Mouse (Mus musculus): ENCODE results near the gene Dapp1. TPM values are rescaled to one million over a fixed set of nuclear protein-coding genes. Genes with fewer than 3 reads are reported as not detected.
A peak's percentile ranks its signal among the peaks of the same experiment; 100 is the strongest.
"Not testable (repeated sequence)": the region's sequence is repeated elsewhere in the genome, so short reads cannot be mapped to it uniquely, and the experiment has no call there.

Dapp1 gene
- polyA plus RNA-seq, 1 experiment from 2014 or later = 10.3 TPM

DNA sequence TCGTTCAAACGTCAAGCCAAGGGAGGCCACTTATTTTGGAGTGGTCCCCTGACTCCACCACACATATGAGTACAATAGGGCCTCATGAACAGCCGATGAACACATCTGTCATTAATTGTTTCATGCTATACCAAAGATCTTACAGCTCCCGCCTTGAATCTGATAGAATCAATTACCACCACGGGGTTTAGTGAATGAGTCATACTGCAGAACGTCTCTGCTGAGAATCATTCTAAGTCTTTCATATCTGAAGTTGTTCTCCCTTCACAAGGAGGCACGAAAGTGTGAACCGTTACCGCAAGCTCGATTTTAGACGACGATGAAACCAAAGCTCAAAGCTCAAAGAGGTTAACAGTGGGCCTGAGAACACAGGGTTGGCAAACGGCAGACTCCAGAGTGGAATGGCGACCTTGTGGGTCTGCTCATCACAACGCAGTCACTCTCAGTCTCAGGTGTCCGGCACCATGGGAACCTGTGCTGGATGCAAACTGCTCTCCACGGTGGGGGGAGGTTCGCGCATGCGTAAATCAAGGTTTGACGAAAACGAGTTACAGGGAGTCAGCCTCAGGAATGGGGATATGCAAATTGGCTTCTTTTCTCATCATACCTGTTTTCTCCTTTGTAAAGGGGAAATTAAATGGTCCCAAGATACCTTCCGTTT, 27.0 kb downstream of the Dapp1 start:
- Histone ChIP-seq H3K4me3 (ENCODE audit: low read depth, low read length) (no peak overlapping the region), H3K27me3 (ENCODE audit: insufficient read depth, low read length) (no peaks in the 10 kb centered on the region), H3K4me1 (ENCODE audit: insufficient read depth) (peaks cover 79% of the 10 kb centered on the region), H3K36me3 (replicated peaks; ENCODE audit: insufficient read depth, low read length) (peaks cover 10% of the 10 kb centered on the region), H3K4me2 (ENCODE audit: low read depth, low read length) (no peak overlapping the region), H3K27ac (ENCODE audit: low read depth) (peak overlapping the region; percentile 78), H3K9ac (replicated peaks) (no peak overlapping the region), H3K9me3 (ENCODE audit: low read length) (no peaks in the 10 kb centered on the region)
- TF ChIP-seq EP300 (IDR thresholded peaks at IDR 0.05; ENCODE audit: low read depth) (no peak), CTCF (IDR thresholded peaks at IDR 0.05; ENCODE audit: low read depth) (no peak)
- DNase-seq = no peak
- no peak for ATAC-seq
- WGBS (ENCODE audit: insufficient replicate concordance) = 65% methylated on average over 23 of the region's 23 CpGs

DNA sequence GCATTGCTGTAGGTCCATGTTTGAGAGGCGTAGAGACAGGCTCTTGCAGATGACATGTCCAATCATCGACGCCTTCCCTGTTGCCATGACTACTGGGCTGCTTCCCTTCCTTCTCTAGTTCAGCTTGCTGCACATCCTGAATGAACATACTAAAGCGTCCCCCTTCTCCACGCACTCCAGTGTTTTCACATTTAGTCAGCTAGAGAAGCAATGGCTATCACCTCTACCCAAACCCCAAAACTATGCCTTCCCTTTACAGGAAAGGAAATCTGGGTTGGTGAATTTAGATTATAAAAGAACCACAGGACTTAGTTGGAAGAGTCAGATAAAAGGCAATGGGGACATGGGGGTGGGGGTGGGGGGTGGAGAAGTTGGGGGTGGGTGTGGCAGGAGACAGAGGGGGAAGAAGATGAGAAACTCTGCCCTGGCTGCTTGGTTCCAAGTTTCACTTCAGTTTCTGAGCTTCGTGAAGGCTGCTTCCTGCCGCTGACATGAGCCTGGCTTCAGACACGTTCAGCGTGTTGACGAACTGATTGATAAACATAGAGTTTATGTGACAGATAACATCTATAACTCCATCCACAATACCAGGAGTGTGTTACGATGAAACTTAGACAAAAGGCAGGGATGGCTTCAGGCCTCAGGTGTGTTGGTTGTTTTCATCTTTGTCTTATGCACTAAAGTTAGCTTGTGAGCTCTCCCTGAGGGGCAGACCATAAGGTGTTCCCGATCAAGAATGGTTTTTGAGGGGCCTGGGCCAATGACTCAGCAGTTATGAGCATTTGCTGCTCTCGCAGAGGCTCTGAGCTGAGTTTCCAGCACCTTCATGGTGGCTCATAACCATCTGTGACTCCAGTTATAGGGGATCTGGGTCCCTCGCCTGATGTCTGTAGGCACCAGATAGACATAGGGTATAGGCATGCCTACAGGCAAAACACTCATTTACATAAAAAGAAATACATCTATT, 28.1 kb downstream of the Dapp1 start:
- Histone ChIP-seq H3K9me3 (ENCODE audit: low read length) (no peaks in the 10 kb centered on the region), H3K4me2 (ENCODE audit: low read depth, low read length) (peak overlapping the region; percentile 52), H3K9ac (replicated peaks) (no peak overlapping the region), H3K27me3 (ENCODE audit: insufficient read depth, low read length) (no peaks in the 10 kb centered on the region), H3K27ac (ENCODE audit: low read depth) (peak overlapping the region; percentile 78), H3K36me3 (replicated peaks; ENCODE audit: insufficient read depth, low read length) (peaks cover 22% of the 10 kb centered on the region), H3K4me1 (ENCODE audit: insufficient read depth) (peaks cover 85% of the 10 kb centered on the region), H3K4me3 (ENCODE audit: low read depth, low read length) (no peak overlapping the region)
- TF ChIP-seq CTCF (IDR thresholded peaks at IDR 0.05; ENCODE audit: low read depth) = no peak
- peak; percentile 60; the same call in 1 of the 2 replicates for TF ChIP-seq EP300 (IDR thresholded peaks at IDR 0.05; ENCODE audit: low read depth)
- ATAC-seq (peak; percentile 50), DNase-seq (peak; percentile 67)
- WGBS (ENCODE audit: insufficient replicate concordance) = 19% methylated on average over 14 of the region's 14 CpGs

DNA sequence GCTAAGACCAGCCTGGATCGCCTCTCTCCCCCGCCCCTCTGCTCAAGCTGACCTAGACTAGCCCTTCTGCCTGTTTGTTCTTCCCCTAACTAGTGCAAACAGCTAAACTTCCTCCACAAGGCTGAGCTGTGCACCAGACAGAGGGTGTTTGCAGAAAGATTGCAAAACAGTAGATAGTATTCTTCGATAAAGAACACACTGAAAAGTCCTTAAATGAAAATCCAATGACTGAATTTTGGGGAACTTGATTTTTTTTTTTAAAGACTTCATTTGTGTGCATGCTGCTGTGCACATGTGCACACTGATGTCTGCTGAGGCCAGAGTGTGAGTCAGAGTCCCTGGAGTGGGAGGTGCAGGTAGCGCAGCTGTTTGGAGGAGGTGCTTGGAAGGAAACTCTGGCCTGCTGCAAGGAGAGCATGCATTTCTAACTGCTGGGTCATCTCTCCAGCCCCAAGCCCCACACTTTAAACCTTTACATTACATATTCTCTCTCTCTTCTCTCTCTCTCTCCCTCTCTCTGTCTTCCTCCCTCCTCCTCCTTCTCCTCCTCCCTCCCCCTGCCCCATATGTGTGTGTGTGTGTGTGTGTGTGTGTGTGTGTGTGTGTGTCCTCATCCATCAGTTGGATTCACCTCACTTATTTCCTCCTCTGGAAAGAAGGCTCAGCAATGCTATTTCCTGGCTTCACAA, 29.0 kb downstream of the Dapp1 start:
- WGBS (ENCODE audit: insufficient replicate concordance) = 25% methylated on average over 4 of the region's 4 CpGs
- peak; percentile 68 for ATAC-seq

DNA sequence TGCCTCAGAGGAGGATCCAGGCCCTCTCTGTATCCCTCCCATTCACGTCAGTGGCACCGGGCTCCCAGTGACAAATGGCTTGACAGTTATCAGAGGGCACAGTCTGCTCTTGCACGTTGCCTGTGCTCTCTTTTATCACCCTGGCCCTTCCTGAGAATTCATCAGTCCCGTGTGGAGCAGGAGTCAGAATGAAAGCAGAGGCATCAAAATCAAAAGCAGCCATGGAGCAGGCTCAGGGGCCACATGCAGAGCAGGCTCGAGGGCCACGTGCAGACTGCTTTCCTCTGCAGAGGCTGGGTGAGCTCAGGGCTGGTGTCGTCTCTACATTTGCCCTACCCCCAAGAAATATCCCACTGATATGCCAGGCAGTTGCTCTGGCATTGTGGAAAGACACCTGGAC, 29.5 kb downstream of the Dapp1 start:
- peaks cover 85% of the 10 kb centered on the region for H3K4me1 ChIP-seq (ENCODE audit: insufficient read depth)
- TF ChIP-seq EP300 (IDR thresholded peaks at IDR 0.05; ENCODE audit: low read depth) (peak; percentile 37; the same call in 1 of the 2 replicates), CTCF (IDR thresholded peaks at IDR 0.05; ENCODE audit: low read depth) (no peak)
- peak overlapping the region; percentile 78 for H3K27ac ChIP-seq (ENCODE audit: low read depth)
- peak; percentile 32 for DNase-seq
- peak overlapping the region; percentile 47 for H3K4me2 ChIP-seq (ENCODE audit: low read depth, low read length)
- no peak overlapping the region for H3K9ac ChIP-seq (replicated peaks)
- H3K36me3 ChIP-seq (replicated peaks; ENCODE audit: insufficient read depth, low read length) = peaks cover 18% of the 10 kb centered on the region
- ATAC-seq = peak; percentile 53
- H3K4me3 ChIP-seq (ENCODE audit: low read depth, low read length) = no peak overlapping the region
- H3K27me3 ChIP-seq (ENCODE audit: insufficient read depth, low read length) = no peaks in the 10 kb centered on the region
- H3K9me3 ChIP-seq (ENCODE audit: low read length) = no peaks in the 10 kb centered on the region
- 18% methylated on average over 7 of the region's 7 CpGs for WGBS (ENCODE audit: insufficient replicate concordance)

More for the DNA sequence above, 29.0 kb downstream of the Dapp1 start:
- peak; percentile 42 for DNase-seq
- Histone ChIP-seq H3K36me3 (replicated peaks; ENCODE audit: insufficient read depth, low read length) (peaks cover 18% of the 10 kb centered on the region), H3K4me3 (ENCODE audit: low read depth, low read length) (no peak overlapping the region), H3K4me2 (ENCODE audit: low read depth, low read length) (peak overlapping the region; percentile 52), H3K4me1 (ENCODE audit: insufficient read depth) (peaks cover 83% of the 10 kb centered on the region), H3K27me3 (ENCODE audit: insufficient read depth, low read length) (no peaks in the 10 kb centered on the region), H3K27ac (ENCODE audit: low read depth) (peak overlapping the region; percentile 78), H3K9me3 (ENCODE audit: low read length) (no peaks in the 10 kb centered on the region), H3K9ac (replicated peaks) (no peak overlapping the region)
- no peak for TF ChIP-seq EP300 (IDR thresholded peaks at IDR 0.05; ENCODE audit: low read depth)
- 0 out of 2 replicates have a peak, but pooled peaks have one; percentile 25 for TF ChIP-seq CTCF (IDR thresholded peaks at IDR 0.05; ENCODE audit: low read depth)

DNA sequence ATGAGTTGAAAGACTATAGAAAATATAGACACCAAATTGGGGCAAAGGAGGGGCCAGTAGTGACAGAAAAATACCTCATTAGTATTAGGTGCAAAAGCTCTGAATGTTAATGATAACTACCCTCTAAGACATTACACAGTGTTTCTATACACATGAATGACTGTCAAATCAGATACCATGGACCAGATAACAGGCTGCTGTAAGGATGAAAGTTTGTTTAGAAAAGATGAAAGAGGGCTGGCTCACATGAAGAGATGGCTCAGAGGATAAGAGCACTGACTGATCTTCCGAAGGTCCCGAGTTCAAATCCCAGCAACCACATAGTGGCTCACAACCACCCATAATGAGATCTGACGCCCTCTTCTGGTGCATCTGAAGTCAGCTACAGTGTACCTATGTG, 30.0 kb downstream of the Dapp1 start:
- peak overlapping the region; percentile 78; the same call in 1 of the 2 replicates for H3K27ac ChIP-seq (ENCODE audit: low read depth)
- not testable (repeated sequence) for ATAC-seq; H3K27me3 ChIP-seq (ENCODE audit: insufficient read depth, low read length); H3K4me3 ChIP-seq (ENCODE audit: low read depth, low read length); DNase-seq; H3K9ac ChIP-seq (replicated peaks); H3K4me2 ChIP-seq (ENCODE audit: low read depth, low read length); H3K9me3 ChIP-seq (ENCODE audit: low read length)
- peaks cover 80% of the 10 kb centered on the region for H3K4me1 ChIP-seq (ENCODE audit: insufficient read depth)
- 71% methylated on average over 3 of the region's 3 CpGs for WGBS (ENCODE audit: insufficient replicate concordance)
- peak; percentile 23; the same call in 1 of the 2 replicates for TF ChIP-seq CTCF (IDR thresholded peaks at IDR 0.05; ENCODE audit: low read depth)
- H3K36me3 ChIP-seq (replicated peaks; ENCODE audit: insufficient read depth, low read length) = peaks cover 18% of the 10 kb centered on the region

All from liver, postnatal 0 days (tissue).